Mouse (Mus musculus) kidney, adult 2 months (tissue): ENCODE measurements at regions not wholly inside any gene's neighbourhood (a gene's known extent, or its start where the extent isn't known, plus 50 kb on each side); places are given as distances from the start of the nearest gene placed in this dataset.

Experiments
- DNase-seq: peaks from one replicate; pipeline ENCODE4 v3.0.0; 2021
- H3K27ac ChIP-seq: fragments of 200-500 bp; 2 replicates; pipeline ENCODE4 v1.5.1; 2012; ENCODE audit warnings: low read depth, low read length, control low read depth, inconsistent platforms; ENCODE audit not compliant: insufficient read depth
- H3K27me3 ChIP-seq: fragments of 200-500 bp; replicated peaks from 2 replicates; pipeline ENCODE4 v1.6.1; 2012; ENCODE audit warnings: mild to moderate bottlenecking, moderate library complexity, low read length, inconsistent platforms; ENCODE audit not compliant: control insufficient read depth, insufficient read depth
- H3K36me3 ChIP-seq: fragments of 200-500 bp; 2 replicates; pipeline ENCODE4 v1.6.1; 2012; ENCODE audit warnings: mild to moderate bottlenecking, moderate library complexity, low read length, inconsistent platforms; ENCODE audit not compliant: control insufficient read depth, insufficient read depth
- H3K4me1 ChIP-seq: fragments of 200-500 bp; 2 replicates; pipeline ENCODE4 v1.6.1; 2011; ENCODE audit warnings: low read length; ENCODE audit not compliant: control insufficient read depth, insufficient read depth
- H3K4me3 ChIP-seq: fragments of 200-500 bp; 2 replicates; pipeline ENCODE4 v1.5.1; 2011; ENCODE audit warnings: mild to moderate bottlenecking, low read depth, low read length, control low read depth; ENCODE audit not compliant: insufficient read depth
- CTCF ChIP-seq: fragments of 200-500 bp; conservative IDR thresholded peaks from 2 replicates; pipeline ENCODE4 v1.5.1; 2011; ENCODE audit warnings: low read depth, mild to moderate bottlenecking, control low read depth, low read length, moderate library complexity, mixed read lengths; ENCODE audit not compliant: insufficient read depth, insufficient read length
- POLR2A ChIP-seq: fragments of 200-500 bp; IDR thresholded peaks from one replicate; pipeline ENCODE4 v1.6.1; 2011; ENCODE audit warnings: low read depth, low read length, control low read depth
- WGBS: fragments of 180-500 bp; shearing (Covaris S2); methylation state at CpG from one replicate; pipeline ENCODE4 v1.1.7; 2018; 5-methylcytosine and 5-hydroxymethylcytosine counted together

DNA sequence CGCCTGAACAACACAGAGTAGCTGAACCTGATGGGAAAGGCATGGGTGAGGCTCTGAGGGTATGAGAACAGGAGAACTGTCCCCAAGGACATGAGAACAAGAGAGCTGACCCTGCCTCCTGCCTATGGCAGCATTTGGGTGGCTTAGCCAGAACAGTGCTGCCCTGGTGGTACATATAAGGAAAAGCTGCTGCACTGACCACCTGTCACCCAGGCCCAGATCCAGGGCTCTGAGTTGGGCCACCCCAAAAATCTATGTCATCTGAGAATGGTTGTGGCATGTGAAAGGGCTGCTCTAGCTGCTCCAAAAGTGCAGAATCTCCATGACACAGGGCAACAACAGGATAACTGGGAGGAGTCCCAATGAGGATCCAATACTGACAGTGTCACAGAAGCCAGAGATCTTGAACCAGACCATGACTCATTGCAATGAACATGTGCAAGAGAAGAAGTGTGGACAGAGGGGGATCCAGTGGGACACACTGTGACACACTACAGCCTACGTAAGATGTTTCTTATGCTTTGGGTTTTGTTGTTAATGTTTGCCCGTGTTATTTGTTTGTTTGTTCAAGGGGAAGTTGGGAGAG, 58.5 kb upstream of the Galnt15 start:
- DNase-seq, result no peak
- WGBS, result 94% methylated on average over 3 of the region's 3 CpGs
- no peak overlapping the region for H3K27ac ChIP-seq
- H3K4me3 ChIP-seq, result no peak overlapping the region
- no peaks in the 10 kb centered on the region for H3K36me3 ChIP-seq
- no peaks in the 10 kb centered on the region for H3K27me3 ChIP-seq
- no peaks in the 10 kb centered on the region for H3K4me1 ChIP-seq
- no peak for TF ChIP-seq POLR2A
- no peak for TF ChIP-seq CTCF

DNA sequence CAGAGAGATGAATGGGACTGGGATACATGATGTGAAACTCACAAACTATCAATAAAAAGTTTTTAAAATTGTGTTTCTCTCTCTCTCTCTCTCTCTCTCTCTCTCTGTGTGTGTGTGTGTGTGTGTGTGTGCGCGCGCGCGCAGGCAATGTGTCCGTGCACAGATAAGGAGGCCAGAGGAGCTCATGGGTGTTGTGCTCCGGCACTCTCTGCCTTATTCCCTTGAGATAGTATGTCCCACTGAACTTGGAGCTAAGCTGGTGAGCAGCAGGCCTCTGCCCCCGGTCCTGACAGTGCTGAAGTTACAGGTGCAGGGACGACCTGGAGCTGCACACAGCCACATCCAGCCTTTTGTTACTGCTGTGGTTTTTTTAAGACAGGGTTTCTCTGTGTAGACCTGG, 57.9 kb upstream of the Galnt15 start:
- H3K36me3 ChIP-seq, result no peaks in the 10 kb centered on the region
- H3K27me3 ChIP-seq, result no peaks in the 10 kb centered on the region
- WGBS, result 94% methylated on average over 9 of the region's 9 CpGs
- DNase-seq, result no peak
- H3K4me3 ChIP-seq, result no peak overlapping the region
- no peak overlapping the region for H3K27ac ChIP-seq
- no peaks in the 10 kb centered on the region for H3K4me1 ChIP-seq
- no peak for TF ChIP-seq POLR2A
- TF ChIP-seq CTCF, result no peak

DNA sequence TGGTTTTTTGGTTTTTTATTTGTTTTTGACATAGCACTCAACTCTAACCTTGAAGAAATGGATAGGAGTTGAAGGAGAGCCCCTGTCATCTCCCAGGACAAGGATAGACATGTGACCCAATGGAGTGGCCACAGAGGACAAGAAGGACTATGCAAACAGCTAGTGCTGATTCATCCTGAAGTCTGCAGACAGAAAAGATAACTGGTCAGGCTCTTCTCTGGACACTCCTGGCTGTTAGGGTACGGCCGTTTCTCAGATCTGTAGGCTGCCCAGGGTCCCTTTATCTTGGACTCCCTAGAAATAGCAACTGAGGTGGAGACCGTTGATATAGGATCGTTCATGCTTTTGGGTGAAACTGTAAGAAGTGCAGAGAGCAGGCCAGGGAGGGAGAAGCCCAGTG, 55.1 kb upstream of the Galnt15 start:
- DNase-seq, result no peak
- TF ChIP-seq POLR2A (no peak), CTCF (no peak)
- no peaks in the 10 kb centered on the region for H3K27me3 ChIP-seq
- WGBS, result 93% methylated on average over 4 of the region's 4 CpGs
- H3K27ac ChIP-seq, result no peak overlapping the region
- no peaks in the 10 kb centered on the region for H3K36me3 ChIP-seq
- no peak overlapping the region for H3K4me3 ChIP-seq
- no peaks in the 10 kb centered on the region for H3K4me1 ChIP-seq

DNA sequence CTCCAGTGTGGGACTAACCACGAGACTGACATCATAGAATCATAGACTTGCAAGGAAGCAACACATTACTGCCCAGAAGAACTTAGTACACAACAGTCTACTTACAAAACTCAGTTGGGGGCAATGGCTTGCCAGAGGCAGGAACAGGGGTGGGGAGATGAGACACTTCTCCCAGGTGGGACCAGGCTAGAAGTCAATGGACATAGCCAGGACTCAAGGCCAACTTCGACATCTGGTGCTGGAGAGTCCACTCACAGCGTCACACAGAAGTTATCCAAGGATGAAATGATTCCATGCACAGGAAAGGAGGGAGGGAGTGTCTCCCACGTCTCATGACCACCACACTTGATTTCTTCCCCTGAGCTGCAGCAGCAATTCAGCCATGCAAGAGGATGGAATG, 50.6 kb upstream of the Galnt15 start:
- no peaks in the 10 kb centered on the region for H3K27me3 ChIP-seq
- no peaks in the 10 kb centered on the region for H3K4me1 ChIP-seq
- H3K36me3 ChIP-seq, result no peaks in the 10 kb centered on the region
- 66% methylated on average over 4 of the region's 4 CpGs for WGBS
- DNase-seq, result no peak
- no peak overlapping the region for H3K27ac ChIP-seq
- TF ChIP-seq CTCF (no peak), POLR2A (no peak)
- no peak overlapping the region for H3K4me3 ChIP-seq

DNA sequence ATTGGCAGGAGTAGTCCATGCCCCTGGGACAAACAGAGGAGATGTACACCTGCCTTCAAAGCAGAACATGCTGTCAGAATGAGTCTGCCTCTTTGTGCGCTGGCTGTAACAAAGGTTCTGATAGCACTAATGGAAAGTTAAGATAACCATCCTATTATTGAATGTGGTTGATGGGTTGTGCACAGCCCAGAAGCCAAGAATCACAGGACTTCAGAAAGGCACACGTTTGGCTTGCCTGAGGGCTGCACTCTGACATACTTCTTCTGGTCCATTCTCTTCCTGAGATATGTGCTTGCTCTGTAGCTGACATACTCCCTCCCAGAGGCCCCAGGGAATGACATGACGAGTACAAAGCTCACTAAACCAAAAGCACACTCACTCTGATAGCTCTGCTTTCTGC, 50.1 kb upstream of the Galnt15 start:
- Histone ChIP-seq H3K36me3 (no peaks in the 10 kb centered on the region), H3K4me3 (no peak overlapping the region), H3K27ac (no peak overlapping the region), H3K27me3 (no peaks in the 10 kb centered on the region), H3K4me1 (no peaks in the 10 kb centered on the region)
- TF ChIP-seq POLR2A, result no peak
- no peak for TF ChIP-seq CTCF
- 73% methylated on average over 3 of the region's 3 CpGs for WGBS
- DNase-seq, result no peak
